In the genomic region with DNA sequence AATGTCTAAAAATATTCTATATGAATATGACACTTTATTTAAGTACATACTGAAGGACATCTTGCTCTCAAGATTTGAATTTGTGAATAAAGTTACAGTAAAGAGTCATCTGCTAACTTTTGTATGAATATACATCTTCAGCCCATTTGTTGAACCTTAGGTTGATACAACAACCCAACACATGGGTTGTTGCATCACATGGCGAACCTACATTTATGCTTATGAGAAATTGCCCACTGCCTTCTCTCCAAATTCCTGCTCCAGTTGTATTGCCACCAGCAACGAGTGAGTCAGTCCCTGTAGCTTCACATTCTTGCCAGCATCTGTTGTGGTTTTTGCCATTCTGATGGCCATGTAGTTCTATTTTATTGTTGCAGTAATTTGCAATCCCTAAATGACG, we compare ENCODE assay signal across 20 mouse cellular contexts.
DNase-seq lines count a peak whose midpoint lies in the region; TF ChIP-seq lines count a peak whose summit lies in the region.
"Had no signal": no experiment of that assay in that cellular context is flagged by ENCODE, and none has a peak within 500 bp of the region (broad histone marks: within the 10 kb centered on the region; RNA-seq: fewer than 3 reads in every experiment).

No protein-coding gene starts in this region.

- H3K36me3 ChIP-seq in C2C12 (ENCODE audit: control insufficient read depth, insufficient read depth): no peaks in the 10 kb centered on the region
- H3K36me3 ChIP-seq: embryonic facial prominence, embryonic 10.5 days; embryonic facial prominence, embryonic 12.5 days; forebrain, embryonic 15.5 days had no signal

- no peaks in the 10 kb centered on the region for H3K27me3 ChIP-seq in C2C12 (ENCODE audit: control insufficient read depth, insufficient read depth, insufficient read length)
- H3K27me3 ChIP-seq: embryonic facial prominence, embryonic 12.5 days; forebrain, embryonic 13.5 days; forebrain, embryonic 15.5 days had no signal

- no peak for TF ChIP-seq CTCF in C2C12 (IDR thresholded peaks at IDR 0.05; ENCODE audit: control insufficient read depth, insufficient read depth, insufficient read length)

- no peak overlapping the region for H3K4me3 ChIP-seq in C2C12 (ENCODE audit: insufficient read depth, poor library complexity, severe bottlenecking)
- H3K4me3 ChIP-seq: embryonic facial prominence, embryonic 10.5 days; embryonic facial prominence, embryonic 12.5 days; forebrain, embryonic 13.5 days; forebrain, embryonic 15.5 days had no signal

- no peaks in the 10 kb centered on the region for H3K79me3 ChIP-seq in C2C12 (ENCODE audit: low read depth)

- no peak overlapping the region for H3ac ChIP-seq in C2C12 (ENCODE audit: control insufficient read depth, insufficient read length, low read depth)

- H3K79me2 ChIP-seq in C2C12 (ENCODE audit: control insufficient read depth, insufficient read depth): no peaks in the 10 kb centered on the region

- DNase-seq in 3134 (ENCODE audit: extremely low read depth, insufficient read length, low spot score) (peak; percentile 22), NIH3T3 (ENCODE audit: low read depth) (peak; percentile 14)
- DNase-seq in adrenal gland, postnatal 14 days: no peak
- DNase-seq in thymus, postnatal 10 days (ENCODE audit: low spot score in 2 of 2): no peak
- no peak for DNase-seq in embryo, embryonic 11 days
- DNase-seq: adrenal gland, adult 8-10 months; adrenal gland, postnatal 25 days; B cell, adult 2 months; cerebellum, adult 11 months; cerebellum, adult 18-20 months; cerebellum, adult 8-10 months; cerebellum, adult 9-11 months; cerebellum, postnatal 14 days; cerebellum, postnatal 36 days; forebrain, postnatal 0 days had no signal

TF ChIP-seq in C2C12, 6 proteins besides CTCF, POLR2A, EP300 and RAD21:
- TF ChIP-seq CEBPB (IDR thresholded peaks at IDR 0.05; ENCODE audit: low read depth) (peak; percentile 62), MYOD1 (IDR thresholded peaks at IDR 0.05; ENCODE audit: control insufficient read depth, insufficient read length, low read depth) (peak; percentile 26), MYOG (IDR thresholded peaks at IDR 0.05; ENCODE audit: control insufficient read depth, extremely low read depth, insufficient read length) (no peak), USF1 (IDR thresholded peaks at IDR 0.05; ENCODE audit: low read depth) (peak; percentile 40), FOSL1 (IDR thresholded peaks at IDR 0.05; ENCODE audit: insufficient read depth, low read length, poor library complexity, severe bottlenecking) (no peak), MAX (IDR thresholded peaks at IDR 0.05) (no peak)

Comparison
In these comparisons a context has a peak if more than half of its experiments do, and no peak if none do; other contexts are left out.
1. DNase-seq: peak in 3134 (single experiment) and NIH3T3 (single experiment); none in adrenal gland, postnatal 14 days (single experiment), thymus, postnatal 10 days (0 of 2) and embryo, embryonic 11 days (single experiment).